Mouse (Mus musculus): ENCODE measurements around the gene Serpine1.

DNA sequence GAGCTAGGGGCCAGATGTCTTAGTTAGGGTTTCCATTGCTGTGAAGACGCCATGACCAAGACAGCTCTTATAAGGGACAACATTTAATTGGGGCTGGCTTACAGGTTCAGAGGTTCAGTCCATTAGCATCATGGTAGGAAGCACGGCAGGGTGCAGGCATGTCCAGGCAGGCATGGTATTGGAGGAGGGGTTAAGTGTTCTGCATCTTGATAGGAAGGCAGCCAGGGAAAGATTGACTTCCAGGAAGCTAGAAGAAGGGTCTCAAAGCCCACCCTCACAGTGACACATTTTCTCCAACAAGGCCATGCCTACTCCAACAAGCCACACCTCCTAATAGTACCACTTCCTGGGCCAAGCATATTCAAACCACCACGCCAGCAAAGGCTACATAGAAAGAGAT is 13.7 kb upstream of the Serpine1 start:
- TF ChIP-seq TAL1 (conservative IDR thresholded peaks at IDR 0.05; ENCODE audit: low read depth, low read length) = no peak
- no peak for TF ChIP-seq CTCF (IDR thresholded peaks at IDR 0.05; ENCODE audit: low read depth, low read length)
- no peak for TF ChIP-seq GATA1 (IDR thresholded peaks at IDR 0.05; ENCODE audit: borderline replicate concordance, low read length)
